In the genomic region with DNA sequence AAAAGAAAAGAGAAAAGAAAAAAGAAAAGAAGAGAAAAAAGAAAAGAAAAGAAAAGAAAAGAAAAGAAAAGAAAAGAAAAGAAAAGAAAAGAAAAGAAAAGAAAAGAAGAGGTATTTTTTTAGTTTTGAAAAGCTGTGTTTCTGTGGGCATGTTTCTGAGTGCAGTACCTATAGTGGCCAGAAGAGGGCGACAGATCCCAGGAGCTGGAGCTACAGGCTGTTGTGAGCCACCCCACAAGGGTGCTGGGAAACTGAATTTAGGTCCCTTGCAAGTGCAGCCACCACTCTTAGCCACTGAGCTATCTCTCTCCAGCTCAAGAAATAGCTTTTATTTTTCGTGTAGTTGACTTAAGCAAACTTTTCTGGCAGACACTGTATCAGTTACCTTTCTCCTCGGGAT, we compare ENCODE assay signal across 11 mouse cellular contexts. TPM values are rescaled to one million over a fixed set of nuclear protein-coding genes. Genes with fewer than 3 reads are reported as not detected.
DNase-seq lines count a peak whose midpoint lies in the region; ATAC-seq and TF ChIP-seq lines count a peak whose summit lies in the region.
"Had no signal": no experiment of that assay in that cellular context is flagged by ENCODE, and none has a peak within 500 bp of the region (broad histone marks: within the 10 kb centered on the region; RNA-seq: fewer than 3 reads in every experiment).

No protein-coding gene starts in this region.

- 0 out of 2 replicates have a peak, but pooled peaks cover 10% of the 10 kb centered on the region for H3K4me1 ChIP-seq in kidney, embryonic 14.5 days (ENCODE audit: control insufficient read depth, insufficient read depth, low read length)
- no peaks in the 10 kb centered on the region for H3K4me1 ChIP-seq in limb, embryonic 11.5 days (ENCODE audit: control insufficient read depth, insufficient read depth, low read length)
- H3K4me1 ChIP-seq: embryonic facial prominence, embryonic 15.5 days; limb, embryonic 15.5 days; stomach, embryonic 15.5 days had no signal

- no peak overlapping the region for H3K27ac ChIP-seq in kidney, embryonic 14.5 days (ENCODE audit: low read depth, low read length)
- no peak overlapping the region for H3K27ac ChIP-seq in limb, embryonic 11.5 days (replicated peaks; ENCODE audit: low read depth, low read length)
- H3K27ac ChIP-seq: embryonic facial prominence, embryonic 15.5 days; limb, embryonic 15.5 days; stomach, embryonic 15.5 days had no signal

- ATAC-seq in kidney, embryonic 14.5 days (ENCODE audit: low FRiP score, low TSS enrichment), result no peak
- no peak for ATAC-seq in Patski
- no peak for ATAC-seq in limb, embryonic 11.5 days (ENCODE audit: insufficient number of reproducible peaks, low FRiP score, low TSS enrichment, low read depth)
- no peak for ATAC-seq in monocyte, adult 5-6 weeks (replicated peaks; ENCODE audit: insufficient number of reproducible peaks, low FRiP score, low TSS enrichment, poor library complexity, severe bottlenecking)

- no peak overlapping the region for H3K4me3 ChIP-seq in kidney, embryonic 14.5 days (ENCODE audit: low read length)
- no peak overlapping the region for H3K4me3 ChIP-seq in limb, embryonic 11.5 days (ENCODE audit: low read depth, low read length)
- H3K4me3 ChIP-seq: embryonic facial prominence, embryonic 15.5 days; limb, embryonic 15.5 days; stomach, embryonic 15.5 days had no signal

- DNase-seq in kidney, adult 18-20 months, result peak; percentile 32
- peak; percentile 72 for DNase-seq in CD4-positive, CD25-positive, alpha-beta regulatory T cell, adult 2 months (ENCODE audit: low read depth, low spot score)
- no peak for DNase-seq in Patski (ENCODE audit: low read depth, low spot score)
- DNase-seq in limb, embryonic 11.5 days (ENCODE audit: low spot score), result peak; percentile 60
- DNase-seq in testis, postnatal 14 days (ENCODE audit: low spot score), result peak; percentile 63
- DNase-seq in frontal cortex, postnatal 36 days (ENCODE audit: low spot score in 2 of 2), result no peak

- H3K36me3 ChIP-seq in kidney, embryonic 14.5 days (ENCODE audit: control insufficient read depth, insufficient read depth, low read length), result no peaks in the 10 kb centered on the region
- H3K36me3 ChIP-seq in limb, embryonic 11.5 days (ENCODE audit: control insufficient read depth, insufficient read depth, low read length), result no peaks in the 10 kb centered on the region
- H3K36me3 ChIP-seq: embryonic facial prominence, embryonic 15.5 days; limb, embryonic 15.5 days; stomach, embryonic 15.5 days had no signal

- H3K4me2 ChIP-seq in kidney, embryonic 14.5 days (replicated peaks; ENCODE audit: low read depth, low read length), result no peak overlapping the region
- H3K4me2 ChIP-seq in limb, embryonic 11.5 days (ENCODE audit: low read depth, severe bottlenecking), result no peak overlapping the region
- H3K4me2 ChIP-seq: embryonic facial prominence, embryonic 15.5 days; limb, embryonic 15.5 days; stomach, embryonic 15.5 days had no signal

- peaks cover 7% of the 10 kb centered on the region; the same call in 1 of the 2 replicates for H3K9me3 ChIP-seq in kidney, embryonic 14.5 days (ENCODE audit: control insufficient read depth, low read length)
- H3K9me3 ChIP-seq in limb, embryonic 11.5 days (ENCODE audit: control insufficient read depth, low read length), result no peaks in the 10 kb centered on the region
- H3K9me3 ChIP-seq: embryonic facial prominence, embryonic 15.5 days; limb, embryonic 15.5 days; stomach, embryonic 15.5 days had no signal

- peak; percentile 82 for TF ChIP-seq CTCF in Patski (IDR thresholded peaks at IDR 0.05)

- POLR2A ChIA-PET in Patski (lab: Charles Lee), result interaction anchor here (0.6 kb wide), 1 partner anchor 86 kb away, joined by 3 read pairs; no protein-coding TSS in a partner anchor

- H3K9ac ChIP-seq in kidney, embryonic 14.5 days (ENCODE audit: low read depth, low read length), result no peak overlapping the region
- H3K9ac ChIP-seq in limb, embryonic 11.5 days (ENCODE audit: low read length), result no peak overlapping the region
- H3K9ac ChIP-seq: embryonic facial prominence, embryonic 15.5 days; limb, embryonic 15.5 days; stomach, embryonic 15.5 days had no signal

- 58% methylated on average over 3 of the region's 3 CpGs for WGBS in kidney, embryonic 14.5 days
- WGBS in limb, embryonic 11.5 days, result 56% methylated on average over 3 of the region's 3 CpGs

- no peaks in the 10 kb centered on the region for H3K27me3 ChIP-seq in kidney, embryonic 14.5 days (ENCODE audit: control insufficient read depth, insufficient read depth, low read length)
- peaks cover 16% of the 10 kb centered on the region for H3K27me3 ChIP-seq in Patski
- H3K27me3 ChIP-seq in limb, embryonic 11.5 days (ENCODE audit: control insufficient read depth, insufficient read depth, low read length), result no peaks in the 10 kb centered on the region
- H3K27me3 ChIP-seq: embryonic facial prominence, embryonic 15.5 days; limb, embryonic 15.5 days; stomach, embryonic 15.5 days had no signal

- in situ Hi-C loops in Patski (cut with MboI; ENCODE audit: low pct_unique_long_range_greater_than_20kb), result no loop called here

- CTCF ChIA-PET in Patski (lab: Charles Lee), result interaction anchor here (0.9 to 1.5 kb wide), 6 partner anchors 11 to 113 kb away, joined by 3 to 8 read pairs (median 4); no protein-coding TSS in a partner anchor

RNA-seq across cellular contexts. Expression of gene Pdcd5, which starts 11.9 kb away (rescaled TPM):
- 288 and 371 TPM in 2 replicates for polyA plus RNA-seq in kidney, embryonic 14.5 days (2014; fragmentation: Nextera tagmentation; extraction: Ambion mirVana)
- polyA plus RNA-seq in Patski (2021), result 80.7 TPM
- polyA plus RNA-seq in limb, embryonic 11.5 days (2014; fragmentation: Nextera tagmentation; extraction: Ambion mirVana), result 306 and 319 TPM in 2 replicates
- 74.9 to 102 TPM (median 79.3 TPM) in 3 replicates for total RNA-seq in monocyte, adult 5-6 weeks (2017)

Comparison
In these comparisons a context has a peak if more than half of its experiments do, and no peak if none do; other contexts are left out.
1. DNase-seq: peak in kidney, adult 18-20 months (single experiment), CD4-positive, CD25-positive, alpha-beta regulatory T cell, adult 2 months (single experiment), limb, embryonic 11.5 days (single experiment) and testis, postnatal 14 days (single experiment); none in Patski (single experiment) and frontal cortex, postnatal 36 days (0 of 2).